Mouse (Mus musculus) heart, embryonic 10.5 days (tissue): ENCODE data around the gene Rpl36al. TPM values are rescaled to one million over a fixed set of nuclear protein-coding genes. Genes with fewer than 3 reads are reported as not detected.
A peak's percentile ranks its signal among the peaks of the same experiment; 100 is the strongest.
"Not testable (repeated sequence)": the region's sequence is repeated elsewhere in the genome, so short reads cannot be mapped to it uniquely, and the experiment has no call there.

Experiments used
- DNase-seq: peaks from one replicate; pipeline ENCODE4 v3.0.0-alpha.2; 2017; ENCODE audit warnings: low spot score
- H3K27ac ChIP-seq: fragments of 300-500 bp; sonication (generic); 2 replicates; pipeline ENCODE4 v1.5.1; 2016; ENCODE audit warnings: mild to moderate bottlenecking
- H3K27me3 ChIP-seq: fragments of 300-500 bp; sonication (generic); 2 replicates; pipeline ENCODE4 v1.6.1; 2016; ENCODE audit warnings: mild to moderate bottlenecking; ENCODE audit not compliant: poor library complexity, insufficient read depth, severe bottlenecking
- H3K36me3 ChIP-seq: fragments of 300-500 bp; sonication (generic); 2 replicates; pipeline ENCODE4 v1.6.1; 2016; ENCODE audit warnings: mild to moderate bottlenecking, moderate library complexity
- H3K4me1 ChIP-seq: fragments of 300-500 bp; sonication (generic); 2 replicates; pipeline ENCODE4 v1.6.1; 2016; ENCODE audit warnings: mild to moderate bottlenecking
- H3K4me3 ChIP-seq: fragments of 300-500 bp; sonication (generic); 2 replicates; pipeline ENCODE4 v1.5.1; 2016; ENCODE audit warnings: mild to moderate bottlenecking, moderate library complexity
- H3K9me3 ChIP-seq: fragments of 300-500 bp; sonication (generic); 2 replicates; pipeline ENCODE4 v1.6.1; 2016; ENCODE audit warnings: mild to moderate bottlenecking, moderate library complexity
- WGBS: fragments of 180-500 bp; shearing (Covaris S2); methylation state at CpG from one replicate; pipeline ENCODE4 v1.1.7; 2016; 5-methylcytosine and 5-hydroxymethylcytosine counted together
- polyA plus RNA-seq: library from polyadenylated mRNA; unstranded; fragments of >200 nt; fragmentation: Nextera tagmentation; extraction: Ambion mirVana; gene quantifications from 2 replicates; pipeline ENCODE4 v1.2.1, GENCODE M21; 2016

The Rpl36al gene
- polyA plus RNA-seq, 1 experiment from 2014 or later, result 611 TPM

- H3K36me3 ChIP-seq, result peaks cover 39% of the 10 kb centered on the region
- no peaks in the 10 kb centered on the region for H3K27me3 ChIP-seq
- 78% methylated on average over 7 of the region's 7 CpGs for WGBS
- no peaks in the 10 kb centered on the region for H3K9me3 ChIP-seq
- H3K4me1 ChIP-seq, result peaks cover 10% of the 10 kb centered on the region; the same call in 1 of the 2 replicates
- peak overlapping the region; percentile 90 for H3K4me3 ChIP-seq
- peak overlapping the region; percentile 97 for H3K27ac ChIP-seq
- DNase-seq, result no peak
Measured at GRCm38 (mm10) chr12:69185371-69185770, 1.5 kb upstream of the Rpl36al start.

- WGBS, result 2% methylated on average over 86 of the region's 86 CpGs
- H3K4me1 ChIP-seq, result peaks cover 10% of the 10 kb centered on the region; the same call in 1 of the 2 replicates
Measured at GRCm38 (mm10) chr12:69184342-69185295, 736 bp upstream of the Rpl36al start.

GRCm38 (mm10) chr12:69181800-69182199 is 2.1 kb downstream of the Rpl36al start:
- 83% methylated on average over 4 of the region's 4 CpGs for WGBS
- Histone ChIP-seq H3K27ac (no peak overlapping the region), H3K9me3 (no peaks in the 10 kb centered on the region), H3K4me3 (no peak overlapping the region), H3K4me1 (peaks cover 10% of the 10 kb centered on the region; the same call in 1 of the 2 replicates), H3K27me3 (no peaks in the 10 kb centered on the region), H3K36me3 (peaks cover 29% of the 10 kb centered on the region)
- no peak for DNase-seq

More at GRCm38 (mm10) chr12:69184342-69185295, 736 bp upstream of the Rpl36al start:
- Histone ChIP-seq H3K27ac (peak overlapping the region; percentile 97), H3K36me3 (peaks cover 32% of the 10 kb centered on the region), H3K9me3 (no peaks in the 10 kb centered on the region), H3K4me3 (peak overlapping the region; percentile 90), H3K27me3 (no peaks in the 10 kb centered on the region)
- DNase-seq, result peak; percentile 82

- WGBS, result 64% methylated on average over 12 of the region's 12 CpGs
- Histone ChIP-seq H3K27me3 (no peaks in the 10 kb centered on the region), H3K36me3 (peaks cover 52% of the 10 kb centered on the region), H3K4me1 (no peaks in the 10 kb centered on the region), H3K4me3 (no peak overlapping the region), H3K9me3 (no peaks in the 10 kb centered on the region), H3K27ac (no peak overlapping the region)
- no peak for DNase-seq
Measured at GRCm38 (mm10) chr12:69179371-69179770, 4.5 kb downstream of the Rpl36al start.

GRCm38 (mm10) chr12:69177526-69177925 is 6.4 kb downstream of the Rpl36al start:
- H3K27me3 ChIP-seq, result no peaks in the 10 kb centered on the region
- H3K36me3 ChIP-seq, result peaks cover 60% of the 10 kb centered on the region
- H3K4me3 ChIP-seq, result no peak overlapping the region
- 84% methylated on average over 3 of the region's 3 CpGs for whole genome bisulfite sequencing
- no peak for DNase-seq
- no peaks in the 10 kb centered on the region for H3K9me3 ChIP-seq
- H3K27ac ChIP-seq, result no peak overlapping the region
- no peaks in the 10 kb centered on the region for H3K4me1 ChIP-seq

- Histone ChIP-seq H3K27ac (no peak overlapping the region), H3K9me3 (no peaks in the 10 kb centered on the region), H3K4me1 (no peaks in the 10 kb centered on the region), H3K36me3 (peaks cover 51% of the 10 kb centered on the region), H3K27me3 (no peaks in the 10 kb centered on the region), H3K4me3 (no peak overlapping the region)
- 89% methylated on average over 3 of the region's 3 CpGs for WGBS
- no peak for DNase-seq
Measured at GRCm38 (mm10) chr12:69175975-69176374, 7.9 kb downstream of the Rpl36al start.

GRCm38 (mm10) chr12:69171307-69171706 is 12.6 kb downstream of the Rpl36al start:
- peaks cover 31% of the 10 kb centered on the region for H3K36me3 ChIP-seq
- H3K9me3 ChIP-seq, result no peaks in the 10 kb centered on the region
- no peak overlapping the region for H3K4me3 ChIP-seq
- no peak for DNase-seq
- no peaks in the 10 kb centered on the region for H3K27me3 ChIP-seq
- H3K27ac ChIP-seq, result no peak overlapping the region
- WGBS, result 86% methylated on average over 2 of the region's 2 CpGs
- peaks cover 14% of the 10 kb centered on the region for H3K4me1 ChIP-seq

- Histone ChIP-seq H3K36me3 (peaks cover 11% of the 10 kb centered on the region; the same call in 1 of the 2 replicates), H3K4me3 (peak within 1 kb of the TSS; percentile 91), H3K27me3 (no peaks in the 10 kb centered on the region), H3K27ac (peak within 1 kb of the TSS; percentile 98), H3K4me1 (peaks cover 14% of the 10 kb centered on the region), H3K9me3 (no peaks in the 10 kb centered on the region)
- 0% methylated on average over 40 of the region's 40 CpGs for WGBS
- DNase-seq, result peak; percentile 94
Measured at GRCm38 (mm10) chr12:69168461-69169106, 15.3 kb downstream of the Rpl36al start, which contains the start of gene Lrr1. Gene Lrr1, plus strand, starts transcription at chr12:69168814.

GRCm38 (mm10) chr12:69167656-69168460 is 16.0 kb downstream of the Rpl36al start:
- Histone ChIP-seq H3K4me1 (peaks cover 14% of the 10 kb centered on the region), H3K27ac (peak overlapping the region; percentile 98), H3K36me3 (peaks cover 4% of the 10 kb centered on the region; the same call in 1 of the 2 replicates), H3K4me3 (peak overlapping the region; percentile 91), H3K27me3 (no peaks in the 10 kb centered on the region), H3K9me3 (no peaks in the 10 kb centered on the region)
- no peak for DNase-seq
- 9% methylated on average over 18 of the region's 18 CpGs for WGBS

GRCm38 (mm10) chr12:69166861-69167581 is 16.9 kb downstream of the Rpl36al start:
- WGBS, result 64% methylated on average over 8 of the region's 8 CpGs
- H3K4me3 ChIP-seq, DNase-seq, H3K27ac ChIP-seq, H3K27me3 ChIP-seq, H3K36me3 ChIP-seq, H3K9me3 ChIP-seq: not testable (repeated sequence)
- H3K4me1 ChIP-seq, result peaks cover 14% of the 10 kb centered on the region

GRCm38 (mm10) chr12:69164904-69165303 is 19.0 kb downstream of the Rpl36al start:
- Histone ChIP-seq H3K27ac (no peak overlapping the region), H3K9me3 (no peaks in the 10 kb centered on the region), H3K4me3 (no peak overlapping the region), H3K4me1 (peaks cover 12% of the 10 kb centered on the region), H3K36me3 (no peaks in the 10 kb centered on the region), H3K27me3 (no peaks in the 10 kb centered on the region)
- no peak for DNase-seq
- WGBS, result 58% methylated on average over 3 of the region's 3 CpGs

- H3K4me1 ChIP-seq, H3K4me3 ChIP-seq, H3K27me3 ChIP-seq, H3K9me3 ChIP-seq, H3K27ac ChIP-seq, DNase-seq, H3K36me3 ChIP-seq: not testable (repeated sequence)
- WGBS, result 80% methylated on average over 4 of the region's 4 CpGs
Measured at GRCm38 (mm10) chr12:69163586-69163985, 20.3 kb downstream of the Rpl36al start.
